Mouse (Mus musculus) retina, embryonic 14.5 days (tissue): ENCODE measurements around the gene Ccl7.

Source experiments
- DNase-seq: peaks from one replicate; pipeline ENCODE4 v3.0.0-alpha.2; 2015; ENCODE audit warnings: low spot score

The Ccl7 gene

GRCm38 (mm10) chr11:82045471-82045870 is at the start of gene Ccl7:
Gene Ccl7 (plus strand): TSS chr11:82045712.
- no peak for DNase-seq

DNA sequence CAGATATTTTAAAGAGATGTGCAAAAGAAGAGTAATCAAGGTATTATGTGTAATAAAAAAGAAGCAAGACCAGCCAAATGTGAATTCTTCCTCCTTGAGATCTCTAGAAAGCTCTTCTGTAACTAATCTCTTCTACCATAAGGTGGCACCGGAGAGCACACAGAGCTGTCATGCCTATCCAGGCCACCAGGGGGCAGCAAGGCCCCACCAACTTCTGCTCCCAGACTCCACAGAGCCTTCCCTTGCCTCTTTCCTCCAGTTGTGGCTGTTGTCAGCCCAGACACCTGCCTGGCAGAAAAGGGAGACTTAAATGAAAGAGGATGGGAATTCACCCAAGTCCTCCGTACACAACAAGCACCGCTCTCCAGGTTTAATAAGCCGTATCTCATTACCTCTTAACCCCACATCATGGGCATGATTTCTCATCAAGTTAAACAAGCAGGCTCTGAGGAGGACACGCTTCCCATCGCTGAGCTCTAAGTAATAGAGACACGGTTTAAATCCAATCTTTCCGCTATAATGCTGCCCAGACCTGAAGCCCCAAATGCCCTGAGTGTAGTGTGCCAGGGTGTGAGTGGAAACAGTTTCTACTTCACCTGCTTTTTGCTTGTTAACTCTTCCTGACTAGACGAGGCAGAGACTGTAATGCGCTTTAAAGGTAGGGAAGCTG is 49.2 kb upstream of the Ccl7 start:
- DNase-seq: peak; percentile 87

DNA sequence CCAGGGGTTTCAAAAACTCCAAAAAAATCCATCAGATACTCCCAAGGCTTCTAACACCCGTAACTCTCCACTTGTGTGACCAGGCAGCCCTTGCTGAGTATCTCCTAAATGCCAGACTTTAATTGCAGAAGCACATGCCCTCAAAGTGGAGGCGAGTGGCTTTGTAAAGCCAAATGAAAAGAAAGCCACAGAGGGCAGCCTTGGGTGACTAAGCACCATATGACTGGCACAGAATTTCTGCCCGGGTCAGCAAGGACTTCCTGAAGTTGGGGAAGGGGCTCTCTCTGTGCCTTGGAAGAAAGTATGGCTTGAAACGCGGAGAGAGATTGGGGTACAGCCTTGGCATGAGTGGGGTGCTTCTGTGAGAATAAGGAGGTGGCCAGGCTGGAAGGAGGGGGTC is 48.4 kb upstream of the Ccl7 start:
- DNase-seq: no peak

- no peak for DNase-seq
These were observed 46.9 kb upstream of the Ccl7 start for GRCm38 (mm10) chr11:81998646-81999045.

DNA sequence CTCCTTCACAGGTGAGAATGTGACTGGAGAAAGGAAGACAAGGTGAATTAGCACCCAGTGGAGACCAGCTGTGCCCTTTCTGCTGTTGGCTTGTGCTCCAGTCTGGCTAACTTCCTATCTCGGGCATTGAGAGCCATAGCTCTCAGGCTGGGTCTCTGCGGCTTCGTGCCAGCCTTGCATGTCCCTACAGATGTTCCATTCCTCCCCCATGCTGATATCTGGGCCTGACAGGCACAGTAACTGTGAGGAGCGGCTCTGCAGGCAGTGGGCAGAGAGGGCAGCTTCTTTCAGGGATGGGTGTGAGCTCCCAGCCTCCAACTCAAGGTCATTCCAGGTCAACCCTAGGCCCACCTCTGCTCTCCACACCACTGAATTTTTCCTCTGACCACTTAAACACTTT is 46.0 kb upstream of the Ccl7 start:
- DNase-seq: no peak

- no peak for DNase-seq
These were observed 44.9 kb upstream of the Ccl7 start for GRCm38 (mm10) chr11:82000581-82000980.

DNA sequence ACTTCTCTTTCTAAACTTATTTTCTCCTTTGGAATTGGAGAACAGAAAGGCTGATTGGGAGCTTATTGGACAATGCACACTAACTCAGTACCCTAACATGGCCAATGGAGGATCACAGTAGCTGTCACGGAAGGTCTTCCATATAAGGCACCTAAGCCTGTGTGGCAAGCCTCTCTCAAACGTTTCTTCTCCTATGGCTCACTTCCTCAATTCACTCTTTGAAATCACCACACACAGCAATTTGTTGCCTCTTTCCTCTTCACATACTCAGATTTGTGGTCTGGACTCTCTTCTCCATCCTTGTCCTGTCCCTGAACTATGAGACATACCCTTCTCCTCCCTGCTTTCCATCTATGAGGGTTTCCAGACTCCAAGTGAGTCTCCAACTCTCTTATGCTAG is 40.7 kb upstream of the Ccl7 start:
- no peak for DNase-seq

GRCm38 (mm10) chr11:82006796-82007423 is 38.6 kb upstream of the Ccl7 start:
- DNase-seq: no peak

- no peak for DNase-seq
These were observed 35.4 kb upstream of the Ccl7 start for GRCm38 (mm10) chr11:82010115-82010514.

GRCm38 (mm10) chr11:82011411-82012193 is 33.9 kb upstream of the Ccl7 start:
- DNase-seq: no peak

- DNase-seq: no peak
These were observed 31.8 kb upstream of the Ccl7 start for GRCm38 (mm10) chr11:82013756-82014155.

DNA sequence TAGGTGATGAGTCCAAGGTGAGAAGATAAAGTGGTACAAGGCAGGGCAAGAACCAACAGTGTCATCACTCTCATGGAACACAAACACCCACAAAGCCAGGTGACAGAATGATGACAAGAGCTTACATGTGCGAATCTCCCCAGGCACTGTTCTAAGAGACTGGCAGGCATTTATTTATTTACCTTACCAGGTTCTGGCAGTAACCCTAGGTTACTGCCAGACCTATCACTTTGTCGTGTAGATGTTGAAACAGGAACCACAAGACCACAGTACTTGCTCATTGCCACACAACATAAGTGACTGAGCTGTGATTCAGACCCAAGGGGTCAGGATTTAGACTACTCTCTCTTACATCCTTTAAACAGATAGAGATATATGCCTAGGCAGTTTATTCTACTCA is 30.4 kb upstream of the Ccl7 start:
- no peak for DNase-seq

- DNase-seq: no peak
These were observed 29.2 kb upstream of the Ccl7 start for GRCm38 (mm10) chr11:82016181-82016780.

GRCm38 (mm10) chr11:82019389-82019788 is 26.1 kb upstream of the Ccl7 start:
- no peak for DNase-seq

DNA sequence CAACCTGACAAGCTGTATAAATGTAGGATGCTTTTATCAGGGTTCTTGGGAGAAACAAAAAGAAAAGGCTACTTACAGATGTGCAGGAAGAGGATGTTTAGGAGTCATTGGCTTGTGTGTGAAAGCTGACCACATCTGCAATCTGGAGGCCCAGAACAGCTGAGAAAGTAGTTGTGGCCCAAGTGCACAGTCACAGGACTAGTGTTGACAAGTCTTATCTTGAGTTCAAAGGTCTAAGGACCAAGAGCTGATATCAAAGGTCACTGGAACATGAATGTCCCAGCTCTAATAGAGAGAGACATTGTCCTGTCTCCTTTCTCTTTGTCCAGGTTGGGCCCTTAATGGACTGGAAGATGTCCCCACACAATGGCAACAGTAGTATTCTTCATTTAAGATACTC is 25.7 kb upstream of the Ccl7 start:
- DNase-seq: no peak

- DNase-seq: no peak
These were observed 24.1 kb upstream of the Ccl7 start for GRCm38 (mm10) chr11:82021406-82021805.

- DNase-seq: no peak
These were observed 22.9 kb upstream of the Ccl7 start for GRCm38 (mm10) chr11:82022504-82023056.

GRCm38 (mm10) chr11:82023769-82024168 is 21.7 kb upstream of the Ccl7 start:
- DNase-seq: no peak

DNA sequence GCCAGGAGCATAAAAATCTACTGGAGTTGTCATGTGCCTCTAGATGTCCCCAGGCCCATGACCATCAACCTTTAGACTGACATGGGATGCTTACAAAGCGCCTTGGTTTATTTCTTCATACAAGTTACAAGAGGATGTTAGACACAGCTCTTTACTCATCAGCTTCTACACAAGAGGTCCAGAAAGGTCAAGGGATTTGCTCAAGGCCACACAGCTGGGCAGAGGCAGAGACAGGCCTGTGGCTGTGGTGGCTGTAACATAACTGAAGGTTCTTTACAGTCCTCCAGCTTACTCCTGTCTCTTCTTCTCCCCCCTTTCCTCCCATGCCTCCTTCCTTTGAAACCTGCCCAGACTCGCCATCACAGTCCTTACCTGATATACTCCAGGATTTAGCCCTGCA is 15.3 kb upstream of the Ccl7 start:
- DNase-seq: no peak

DNA sequence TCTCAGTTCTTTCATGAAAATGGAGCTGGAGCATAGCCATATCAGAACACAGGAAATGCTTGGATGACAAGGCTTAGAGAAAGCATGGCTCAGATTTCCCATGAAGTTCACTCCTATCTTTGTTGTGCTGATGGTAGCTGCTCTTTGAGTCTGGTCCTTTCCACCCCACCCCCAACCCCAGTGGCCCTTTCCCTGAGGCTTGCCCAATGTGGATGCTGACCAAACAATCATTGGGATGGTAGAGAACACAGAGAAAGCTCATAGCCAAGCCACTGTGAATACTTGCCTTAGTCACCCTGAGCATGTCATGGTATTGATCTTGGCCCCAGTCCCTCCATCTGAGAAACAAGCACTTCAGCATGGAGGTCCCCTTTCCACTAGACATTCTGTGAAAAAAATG is 13.4 kb upstream of the Ccl7 start:
- no peak for DNase-seq

- DNase-seq: no peak
These were observed 12.7 kb upstream of the Ccl7 start for GRCm38 (mm10) chr11:82032678-82033344.

DNA sequence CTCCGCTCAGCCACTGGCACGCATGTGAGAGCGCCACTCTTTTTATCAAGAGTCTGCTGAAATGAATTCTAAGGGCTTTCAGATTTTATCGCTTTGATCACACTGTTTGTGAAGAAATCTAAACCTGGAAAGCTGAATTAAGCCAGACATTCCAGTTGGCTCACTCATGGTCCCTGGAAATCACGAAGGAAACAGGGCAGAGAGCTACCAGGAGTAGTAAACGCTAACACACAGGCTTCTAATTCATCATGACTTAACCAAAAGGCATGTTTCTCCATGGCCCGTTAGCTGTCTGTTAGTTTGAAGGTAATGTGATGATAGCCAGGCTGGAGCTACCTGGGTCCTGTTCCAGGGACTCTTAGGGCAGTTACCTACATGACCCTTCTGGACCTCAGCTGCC is 11.1 kb upstream of the Ccl7 start:
- no peak for DNase-seq
